Mouse (Mus musculus): ENCODE data around the gene Ptprt. TPM values are rescaled to one million over a fixed set of nuclear protein-coding genes. Genes with fewer than 3 reads are reported as not detected.

The Ptprt gene
- polyA plus RNA-seq, 1 experiment from 2014 or later = 0.38 TPM

DNA sequence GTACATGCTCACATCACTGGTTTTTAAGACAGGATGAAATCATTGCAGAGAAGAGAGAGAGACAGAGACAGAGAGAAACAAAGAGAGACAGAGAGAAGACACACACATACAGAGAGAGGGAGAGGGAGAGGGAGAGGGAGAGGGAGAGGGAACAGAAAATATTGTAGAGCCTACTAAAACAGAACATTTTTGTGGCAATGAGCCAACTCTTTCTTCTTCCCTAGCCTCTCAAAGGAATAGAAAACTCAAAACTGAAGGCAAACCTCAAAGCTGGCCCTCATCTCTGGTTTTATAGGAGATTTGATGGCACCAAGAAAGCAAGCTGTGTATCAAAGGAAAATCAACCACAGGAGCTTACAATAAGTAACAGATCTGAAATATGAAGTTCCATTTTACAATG lies 176.9 kb downstream of the Ptprt start:
- Histone ChIP-seq H3K4me3 (no peak overlapping the region), H3K4me1 (no peaks in the 10 kb centered on the region), H3K36me3 (no peaks in the 10 kb centered on the region), H3K27me3 (ENCODE audit: low read depth, poor library complexity, severe bottlenecking) (no peaks in the 10 kb centered on the region), H3K9me3 (replicated peaks) (no peaks in the 10 kb centered on the region), H3K27ac (replicated peaks) (no peak overlapping the region)
- no peak for DNase-seq (ENCODE audit: low spot score)

DNA sequence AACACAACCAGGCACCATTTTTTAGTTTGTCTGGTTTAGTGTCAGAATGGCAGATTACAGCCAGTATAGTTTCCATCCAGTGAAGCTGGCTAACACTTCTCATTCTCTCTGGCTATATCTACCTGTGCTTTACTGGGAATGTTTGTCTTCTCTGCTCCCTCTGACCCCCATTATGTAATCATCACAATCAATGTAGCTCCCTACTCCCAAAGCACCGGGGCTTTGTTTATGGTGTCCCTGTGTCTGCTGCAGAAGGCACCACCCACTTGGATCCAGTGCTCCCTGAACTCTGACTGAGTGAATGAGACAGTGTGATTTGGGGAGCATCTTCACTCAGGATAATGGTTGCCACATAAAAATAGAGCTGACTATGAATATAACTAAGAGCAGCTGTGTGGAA lies 217.8 kb downstream of the Ptprt start:
- no peaks in the 10 kb centered on the region for H3K27me3 ChIP-seq (ENCODE audit: low read depth, poor library complexity, severe bottlenecking)
- H3K9me3 ChIP-seq (replicated peaks) = no peaks in the 10 kb centered on the region
- H3K4me3 ChIP-seq = no peak overlapping the region
- H3K36me3 ChIP-seq = no peaks in the 10 kb centered on the region
- no peaks in the 10 kb centered on the region for H3K4me1 ChIP-seq
- no peak for DNase-seq (ENCODE audit: low spot score)
- H3K27ac ChIP-seq (replicated peaks) = no peak overlapping the region
- 76% methylated on average over 1 of the region's 1 CpGs for WGBS

DNA sequence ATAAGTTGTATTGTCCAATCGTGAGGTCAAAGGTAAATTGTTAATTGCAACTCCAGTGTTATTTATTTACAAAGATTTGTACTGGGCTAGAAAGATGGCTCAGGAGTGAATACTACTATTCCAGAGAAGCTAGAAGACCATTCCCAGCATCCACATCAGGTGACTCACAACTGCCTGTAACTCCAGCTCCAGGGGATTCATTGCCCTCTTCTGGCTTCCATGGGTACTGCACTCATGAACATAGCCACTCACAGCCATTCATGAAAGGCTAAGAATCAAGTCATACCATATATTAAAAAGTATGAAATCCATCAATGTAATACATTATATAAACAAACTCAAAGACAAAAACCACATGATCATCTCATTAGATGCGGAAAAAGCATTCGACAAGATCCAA lies 224.3 kb downstream of the Ptprt start:
- DNase-seq (ENCODE audit: low spot score) = no peak
- Histone ChIP-seq H3K9me3 (replicated peaks) (no peaks in the 10 kb centered on the region), H3K27me3 (ENCODE audit: low read depth, poor library complexity, severe bottlenecking) (no peaks in the 10 kb centered on the region), H3K4me3 (no peak overlapping the region), H3K27ac (replicated peaks) (no peak overlapping the region), H3K4me1 (no peaks in the 10 kb centered on the region), H3K36me3 (no peaks in the 10 kb centered on the region)
- WGBS = 94% methylated on average over 3 of the region's 3 CpGs

DNA sequence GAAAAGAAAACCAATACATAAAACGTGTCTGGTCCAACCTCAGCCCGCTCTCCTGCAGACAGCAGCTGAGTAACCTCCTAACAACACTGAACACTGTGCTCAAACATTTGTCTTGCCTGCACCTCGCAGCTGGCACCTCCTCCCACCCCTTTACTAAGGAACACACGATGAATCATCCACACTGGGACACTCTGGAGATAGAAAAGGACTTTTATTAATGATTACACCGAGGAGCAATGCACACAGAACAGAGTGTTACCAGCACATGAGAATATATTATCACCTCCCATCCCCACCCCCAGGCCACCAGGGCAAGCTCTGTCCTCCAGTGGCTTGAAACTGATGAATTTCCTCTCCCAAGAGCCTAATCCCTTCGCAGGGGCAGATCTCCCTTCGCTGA lies 230.8 kb downstream of the Ptprt start:
- Histone ChIP-seq H3K9me3 (replicated peaks) (no peaks in the 10 kb centered on the region), H3K36me3 (no peaks in the 10 kb centered on the region), H3K27ac (replicated peaks) (no peak overlapping the region), H3K4me3 (no peak overlapping the region), H3K27me3 (ENCODE audit: low read depth, poor library complexity, severe bottlenecking) (no peaks in the 10 kb centered on the region), H3K4me1 (no peaks in the 10 kb centered on the region)
- 81% methylated on average over 7 of the region's 7 CpGs for WGBS
- no peak for DNase-seq (ENCODE audit: low spot score)

DNA sequence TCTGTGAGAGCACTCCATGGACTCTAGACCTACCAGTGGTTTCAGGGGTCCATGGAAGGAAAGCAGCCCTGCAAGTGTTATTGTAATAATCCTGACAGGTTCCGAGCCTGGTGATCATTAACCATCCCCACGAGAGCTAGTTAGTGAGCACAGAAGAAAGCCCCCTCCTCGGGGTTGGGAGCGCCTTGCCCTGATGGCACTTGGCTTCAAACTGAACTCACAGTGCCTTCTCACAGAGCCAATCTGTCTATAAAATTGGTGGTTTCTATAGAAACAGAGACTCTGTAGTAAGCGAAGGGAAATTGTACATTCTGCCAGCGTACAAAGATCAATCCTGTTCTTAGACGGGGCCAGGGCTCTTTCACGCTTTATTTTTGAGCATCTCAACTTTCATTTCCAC lies 234.8 kb downstream of the Ptprt start:
- Histone ChIP-seq H3K4me1 (no peaks in the 10 kb centered on the region), H3K27ac (replicated peaks) (no peak overlapping the region), H3K27me3 (ENCODE audit: low read depth, poor library complexity, severe bottlenecking) (no peaks in the 10 kb centered on the region), H3K9me3 (replicated peaks) (no peaks in the 10 kb centered on the region), H3K36me3 (no peaks in the 10 kb centered on the region), H3K4me3 (no peak overlapping the region)
- no peak for DNase-seq (ENCODE audit: low spot score)
- 95% methylated on average over 8 of the region's 8 CpGs for WGBS

DNA sequence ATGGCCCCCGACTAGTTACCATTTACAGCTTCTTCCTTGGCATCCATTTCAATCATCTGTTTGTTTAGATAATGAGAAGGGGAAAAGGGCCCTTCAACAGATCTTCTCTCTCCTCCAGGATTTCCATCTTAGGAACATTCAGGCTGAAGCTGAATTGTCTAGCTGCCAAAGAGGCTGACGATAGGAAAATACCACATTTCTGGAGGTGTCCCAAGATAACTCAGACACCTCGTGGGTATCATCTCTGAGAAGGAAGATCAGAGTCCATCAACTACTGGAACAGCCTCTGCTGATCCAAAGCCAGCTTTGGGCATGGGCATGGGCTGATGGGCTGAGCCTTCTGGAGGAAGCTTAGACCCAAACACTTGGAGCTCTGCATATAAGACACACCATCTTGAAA lies 242.8 kb downstream of the Ptprt start:
- DNase-seq (ENCODE audit: low spot score) = no peak
- Histone ChIP-seq H3K27ac (replicated peaks) (no peak overlapping the region), H3K36me3 (no peaks in the 10 kb centered on the region), H3K27me3 (ENCODE audit: low read depth, poor library complexity, severe bottlenecking) (no peaks in the 10 kb centered on the region), H3K4me3 (no peak overlapping the region), H3K9me3 (replicated peaks) (no peaks in the 10 kb centered on the region), H3K4me1 (peaks cover 5% of the 10 kb centered on the region)
- 79% methylated on average over 3 of the region's 3 CpGs for WGBS

GRCm38 (mm10) chr2:162413073-162413812 lies 247.7 kb downstream of the Ptprt start:
- DNase-seq (ENCODE audit: low spot score) = no peak

DNA sequence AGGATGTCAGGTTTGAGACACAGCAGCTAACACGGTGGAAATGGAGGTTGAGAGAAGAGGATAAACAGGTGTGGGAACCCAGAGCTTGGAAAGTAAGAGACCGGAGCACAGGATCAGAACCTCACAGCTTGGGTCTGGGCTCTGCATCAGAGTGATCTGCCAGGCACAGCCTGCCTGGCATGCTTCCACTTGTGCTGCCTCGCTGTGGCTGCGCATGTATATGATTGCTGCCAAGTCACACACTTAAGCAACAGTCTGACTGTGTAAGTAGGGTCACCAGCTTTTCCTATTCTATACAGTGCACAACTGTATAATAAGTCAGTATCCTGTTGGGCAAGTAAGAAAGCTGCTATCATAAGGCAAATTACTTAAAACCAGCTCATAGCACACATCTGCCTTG lies 249.9 kb downstream of the Ptprt start:
- Histone ChIP-seq H3K4me3 (no peak overlapping the region), H3K9me3 (replicated peaks) (no peaks in the 10 kb centered on the region), H3K27ac (replicated peaks) (no peak overlapping the region), H3K36me3 (no peaks in the 10 kb centered on the region), H3K4me1 (peaks cover 13% of the 10 kb centered on the region), H3K27me3 (ENCODE audit: low read depth, poor library complexity, severe bottlenecking) (no peaks in the 10 kb centered on the region)
- DNase-seq (ENCODE audit: low spot score) = no peak
- 91% methylated on average over 4 of the region's 4 CpGs for WGBS

More at GRCm38 (mm10) chr2:162413073-162413812, 247.7 kb downstream of the Ptprt start:
- H3K27ac ChIP-seq (replicated peaks) = no peak overlapping the region
- H3K4me3 ChIP-seq = no peak overlapping the region
- H3K9me3 ChIP-seq (replicated peaks) = no peaks in the 10 kb centered on the region
- H3K4me1 ChIP-seq = peaks cover 13% of the 10 kb centered on the region
- 75% methylated on average over 5 of the region's 5 CpGs for WGBS
- H3K36me3 ChIP-seq = no peaks in the 10 kb centered on the region
- no peaks in the 10 kb centered on the region for H3K27me3 ChIP-seq (ENCODE audit: low read depth, poor library complexity, severe bottlenecking)

GRCm38 (mm10) chr2:162409245-162409644 lies 251.7 kb downstream of the Ptprt start:
- no peak overlapping the region for H3K4me3 ChIP-seq
- whole genome bisulfite sequencing = 89% methylated on average over 8 of the region's 8 CpGs
- no peaks in the 10 kb centered on the region for H3K27me3 ChIP-seq (ENCODE audit: low read depth, poor library complexity, severe bottlenecking)
- no peak overlapping the region for H3K27ac ChIP-seq (replicated peaks)
- no peaks in the 10 kb centered on the region for H3K9me3 ChIP-seq (replicated peaks)
- peaks cover 13% of the 10 kb centered on the region for H3K4me1 ChIP-seq
- no peak for DNase-seq (ENCODE audit: low spot score)
- H3K36me3 ChIP-seq = no peaks in the 10 kb centered on the region

DNA sequence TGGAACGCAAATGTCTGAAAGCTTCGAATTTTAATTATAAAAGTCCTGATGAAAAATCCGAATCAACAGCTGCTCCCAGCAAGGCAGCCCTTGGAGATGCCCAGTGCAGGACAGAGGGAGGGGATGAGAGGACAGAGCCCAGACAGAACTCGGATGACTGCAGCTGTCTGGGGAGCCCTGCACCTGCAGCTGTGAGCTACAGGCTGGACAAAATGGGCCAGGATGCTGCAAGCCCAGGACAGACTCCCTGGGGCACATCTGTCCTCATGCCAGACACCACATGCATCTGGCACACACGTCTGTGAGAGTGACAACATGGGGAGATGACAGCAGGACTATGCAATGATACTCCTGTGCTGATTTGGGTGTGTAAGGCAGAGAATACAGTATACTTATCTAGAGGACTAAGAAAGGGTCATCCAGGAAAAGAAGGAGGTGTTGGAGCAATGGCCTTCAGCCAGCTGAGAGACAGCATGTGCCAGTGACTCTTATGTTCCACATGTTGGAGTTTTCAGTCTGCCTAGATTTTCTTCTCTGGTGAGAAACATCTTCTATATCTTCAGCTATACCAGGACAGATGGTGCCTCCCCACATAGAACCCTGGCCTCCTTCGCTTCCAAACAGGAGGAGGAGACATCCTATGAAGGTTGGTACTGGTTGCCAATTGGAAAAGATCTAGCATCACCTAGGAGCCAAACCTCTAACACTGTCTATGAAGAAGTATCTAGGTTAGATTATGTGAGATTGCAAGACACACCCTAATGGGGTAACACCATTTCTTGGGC lies 259.4 kb downstream of the Ptprt start:
- DNase-seq (ENCODE audit: low spot score) = no peak
- Histone ChIP-seq H3K9me3 (replicated peaks) (no peaks in the 10 kb centered on the region), H3K27ac (replicated peaks) (no peak overlapping the region), H3K27me3 (ENCODE audit: low read depth, poor library complexity, severe bottlenecking) (no peaks in the 10 kb centered on the region), H3K36me3 (no peaks in the 10 kb centered on the region), H3K4me3 (no peak overlapping the region), H3K4me1 (no peaks in the 10 kb centered on the region)
- WGBS = 73% methylated on average over 6 of the region's 6 CpGs

- DNase-seq (ENCODE audit: low spot score) = no peak
- Histone ChIP-seq H3K9me3 (replicated peaks) (no peaks in the 10 kb centered on the region), H3K36me3 (no peaks in the 10 kb centered on the region), H3K27me3 (ENCODE audit: low read depth, poor library complexity, severe bottlenecking) (no peaks in the 10 kb centered on the region), H3K4me1 (no peaks in the 10 kb centered on the region), H3K4me3 (no peak overlapping the region), H3K27ac (replicated peaks) (no peak overlapping the region)
- WGBS = 85% methylated on average over 6 of the region's 6 CpGs
Measured at GRCm38 (mm10) chr2:162394601-162395000, 266.3 kb downstream of the Ptprt start.

- Histone ChIP-seq H3K9me3 (replicated peaks) (no peaks in the 10 kb centered on the region), H3K27ac (replicated peaks) (no peak overlapping the region), H3K36me3 (no peaks in the 10 kb centered on the region), H3K27me3 (ENCODE audit: low read depth, poor library complexity, severe bottlenecking) (no peaks in the 10 kb centered on the region), H3K4me1 (no peaks in the 10 kb centered on the region), H3K4me3 (no peak overlapping the region)
- 74% methylated on average over 4 of the region's 4 CpGs for WGBS
- DNase-seq (ENCODE audit: low spot score) = no peak
Measured at GRCm38 (mm10) chr2:162391834-162392233, 269.1 kb downstream of the Ptprt start.

- WGBS = 88% methylated on average over 7 of the region's 7 CpGs
- DNase-seq (ENCODE audit: low spot score) = no peak
Measured at GRCm38 (mm10) chr2:162377309-162377708, 283.6 kb downstream of the Ptprt start.

More at GRCm38 (mm10) chr2:162377309-162377708, 283.6 kb downstream of the Ptprt start:
- Histone ChIP-seq H3K4me3 (no peak overlapping the region), H3K9me3 (replicated peaks) (no peaks in the 10 kb centered on the region), H3K27ac (replicated peaks) (no peak overlapping the region), H3K4me1 (no peaks in the 10 kb centered on the region), H3K36me3 (no peaks in the 10 kb centered on the region), H3K27me3 (ENCODE audit: low read depth, poor library complexity, severe bottlenecking) (no peaks in the 10 kb centered on the region)
